Mouse (Mus musculus): ENCODE measurements at regions not wholly inside any gene's neighbourhood (a gene's known extent, or its start where the extent isn't known, plus 50 kb on each side); places are given as distances from the start of the nearest gene placed in this dataset.

DNA sequence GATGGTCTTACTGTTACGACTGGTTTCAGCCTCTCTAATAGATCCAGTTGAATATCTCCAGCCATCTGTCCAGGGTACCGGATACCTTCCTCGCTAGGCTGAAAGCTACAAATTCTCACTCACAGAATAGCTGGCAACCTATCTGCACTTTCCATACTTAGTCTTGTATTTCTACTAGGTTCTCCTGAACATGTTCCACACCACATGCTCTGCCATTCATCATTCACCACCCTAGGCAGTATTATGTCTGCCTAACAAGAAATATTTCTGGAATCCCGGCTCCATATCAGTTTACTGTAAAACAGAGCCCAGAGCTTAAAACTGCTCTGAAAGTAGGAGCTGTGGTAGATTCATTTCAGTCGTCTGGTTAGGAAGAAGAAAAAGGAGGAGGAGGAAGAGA, 1224.5 kb upstream of the Lrrc6 start:
- TF ChIP-seq CTCF (IDR thresholded peaks at IDR 0.05; ENCODE audit: insufficient read depth, low read length) (no peak), POLR2A (IDR thresholded peaks at IDR 0.05; ENCODE audit: borderline replicate concordance, extremely low read depth, low read depth, low read length) (no peak)

Measured in lung, adult 2 months (tissue).